In the genomic region with DNA sequence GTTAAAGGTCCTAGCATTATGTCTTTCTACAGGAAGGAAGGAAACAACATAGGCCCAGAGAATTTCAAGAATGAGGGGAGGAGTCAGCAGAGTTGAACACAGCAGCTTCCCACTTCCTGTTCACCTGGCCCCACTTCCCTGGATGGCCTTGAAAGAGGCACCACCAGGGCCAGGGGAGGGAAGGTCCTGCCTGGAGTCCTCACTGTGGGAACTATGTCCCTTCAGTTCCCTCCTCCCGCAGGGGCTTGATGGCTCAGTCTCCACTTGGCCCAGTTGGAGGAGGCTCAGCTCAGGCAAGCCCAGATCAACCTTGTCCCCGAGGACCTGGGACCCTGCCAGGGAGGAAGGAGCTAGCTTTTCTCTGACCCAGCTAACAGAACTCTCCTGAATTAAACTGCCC, we compare ENCODE assay signal across 10 mouse cellular contexts.
DNase-seq lines count a peak whose midpoint lies in the region; ATAC-seq and TF ChIP-seq lines count a peak whose summit lies in the region.
"Had no signal": no experiment of that assay in that cellular context is flagged by ENCODE, and none has a peak within 500 bp of the region (broad histone marks: within the 10 kb centered on the region; RNA-seq: fewer than 3 reads in every experiment).

No protein-coding gene starts in this region.

- H3K27ac ChIP-seq in embryonic facial prominence, embryonic 15.5 days (replicated peaks): 0 out of 2 replicates have a peak overlapping the region, but pooled peaks have one; percentile 22
- no peak overlapping the region for H3K27ac ChIP-seq in embryonic facial prominence, embryonic 10.5 days (replicated peaks)
- H3K27ac ChIP-seq in lung, postnatal 0 days (ENCODE audit: low read length): no peak overlapping the region
- peak overlapping the region; percentile 77 for H3K27ac ChIP-seq in gastrocnemius, adult 2 months
- H3K27ac ChIP-seq: hindbrain, embryonic 15.5 days had no signal

- no peak for TF ChIP-seq CTCF in lung, postnatal 0 days (IDR thresholded peaks at IDR 0.05)
- TF ChIP-seq CTCF in gastrocnemius, adult 2 months (IDR thresholded peaks at IDR 0.05): no peak

- no peaks in the 10 kb centered on the region for H3K27me3 ChIP-seq in embryonic facial prominence, embryonic 15.5 days
- peaks cover 72% of the 10 kb centered on the region for H3K27me3 ChIP-seq in embryonic facial prominence, embryonic 10.5 days (replicated peaks; ENCODE audit: low read depth, poor library complexity, severe bottlenecking)
- no peaks in the 10 kb centered on the region for H3K27me3 ChIP-seq in lung, postnatal 0 days (replicated peaks; ENCODE audit: insufficient read depth, low read length)

- ATAC-seq in embryonic facial prominence, embryonic 15.5 days (ENCODE audit: insufficient number of reproducible peaks, low FRiP score, low TSS enrichment, low read depth): no peak
- ATAC-seq in lung, postnatal 0 days: peak; percentile 28; the same call in 1 of the 2 replicates
- ATAC-seq: forebrain, embryonic 16.5 days had no signal

- H3K4me3 ChIP-seq in embryonic facial prominence, embryonic 15.5 days (replicated peaks): no peak overlapping the region
- no peak overlapping the region for H3K4me3 ChIP-seq in embryonic facial prominence, embryonic 10.5 days
- H3K4me3 ChIP-seq in lung, postnatal 0 days (ENCODE audit: low read depth, low read length): no peak overlapping the region
- 0 out of 2 replicates have a peak overlapping the region, but pooled peaks have one; percentile 24 for H3K4me3 ChIP-seq in gastrocnemius, adult 2 months
- H3K4me3 ChIP-seq: hindbrain, embryonic 15.5 days had no signal

- H3K36me3 ChIP-seq in embryonic facial prominence, embryonic 15.5 days: no peaks in the 10 kb centered on the region
- H3K36me3 ChIP-seq in embryonic facial prominence, embryonic 10.5 days (replicated peaks): no peaks in the 10 kb centered on the region
- H3K36me3 ChIP-seq in lung, postnatal 0 days (ENCODE audit: insufficient read depth, low read length): no peaks in the 10 kb centered on the region
- H3K36me3 ChIP-seq: hindbrain, embryonic 15.5 days had no signal

- no peak overlapping the region for H3K4me2 ChIP-seq in embryonic facial prominence, embryonic 15.5 days (replicated peaks)
- no peak overlapping the region for H3K4me2 ChIP-seq in lung, postnatal 0 days (replicated peaks; ENCODE audit: low read depth, low read length)
- H3K4me2 ChIP-seq: hindbrain, embryonic 15.5 days had no signal

- TF ChIP-seq EP300 in lung, postnatal 0 days (IDR thresholded peaks at IDR 0.05): no peak

- DNase-seq in embryonic facial prominence, embryonic 10.5 days (ENCODE audit: low spot score): no peak
- peak; percentile 32 for DNase-seq in lung, postnatal 0 days (ENCODE audit: low spot score)
- DNase-seq in lung, postnatal 14 days: no peak
- DNase-seq in gastrocnemius, adult 2 months: peak; percentile 60
- peak; percentile 38 for DNase-seq in kidney, postnatal 14 days
- no peak for DNase-seq in testis, postnatal 14 days (ENCODE audit: low spot score)
- no peak for DNase-seq in urinary bladder, postnatal 10 days (ENCODE audit: low spot score)

- H3K9me3 ChIP-seq in embryonic facial prominence, embryonic 15.5 days (replicated peaks): no peaks in the 10 kb centered on the region
- no peaks in the 10 kb centered on the region for H3K9me3 ChIP-seq in embryonic facial prominence, embryonic 10.5 days
- H3K9me3 ChIP-seq in lung, postnatal 0 days (ENCODE audit: low read length): no peaks in the 10 kb centered on the region
- H3K9me3 ChIP-seq: hindbrain, embryonic 15.5 days had no signal

- intact Hi-C loops in gastrocnemius, adult 2 months (cut with DNase I): no loop called here

- no peak overlapping the region for H3K9ac ChIP-seq in embryonic facial prominence, embryonic 15.5 days
- H3K9ac ChIP-seq in lung, postnatal 0 days (replicated peaks; ENCODE audit: low read depth): no peak overlapping the region
- H3K9ac ChIP-seq: hindbrain, embryonic 15.5 days had no signal

- no peaks in the 10 kb centered on the region; the same call in 1 of the 2 replicates for H3K4me1 ChIP-seq in embryonic facial prominence, embryonic 15.5 days
- H3K4me1 ChIP-seq in embryonic facial prominence, embryonic 10.5 days: peaks cover 47% of the 10 kb centered on the region
- no peaks in the 10 kb centered on the region for H3K4me1 ChIP-seq in lung, postnatal 0 days (ENCODE audit: insufficient read depth, low read depth, low read length)

- WGBS in embryonic facial prominence, embryonic 15.5 days: 54% methylated on average over 2 of the region's 2 CpGs
- 70% methylated on average over 2 of the region's 2 CpGs for WGBS in embryonic facial prominence, embryonic 10.5 days
- 44% methylated on average over 2 of the region's 2 CpGs for WGBS in lung, postnatal 0 days

Comparison
In these comparisons a context has a peak if more than half of its experiments do, and no peak if none do; other contexts are left out.
1. H3K27ac ChIP-seq: peak in embryonic facial prominence, embryonic 15.5 days (single experiment) and gastrocnemius, adult 2 months (single experiment); none in embryonic facial prominence, embryonic 10.5 days (single experiment) and lung, postnatal 0 days (single experiment).
2. DNase-seq: peak in lung, postnatal 0 days (single experiment), gastrocnemius, adult 2 months (single experiment) and kidney, postnatal 14 days (single experiment); none in embryonic facial prominence, embryonic 10.5 days (single experiment), lung, postnatal 14 days (single experiment), testis, postnatal 14 days (single experiment) and urinary bladder, postnatal 10 days (single experiment).